Mouse (Mus musculus) liver, embryonic 14.5 days (tissue): ENCODE measurements at regions not wholly inside any gene's neighbourhood (a gene's known extent, or its start where the extent isn't known, plus 50 kb on each side); places are given as distances from the start of the nearest gene placed in this dataset.

Experiments
- CTCF ChIP-seq: IDR thresholded peaks from 2 replicates; pipeline ENCODE4 v1.5.1; 2016; ENCODE audit warnings: antibody characterized with exemption, low read depth, control low read depth
- EP300 ChIP-seq: IDR thresholded peaks from 2 replicates; pipeline ENCODE4 v1.6.1; 2016; ENCODE audit warnings: antibody characterized with exemption, low read depth

DNA sequence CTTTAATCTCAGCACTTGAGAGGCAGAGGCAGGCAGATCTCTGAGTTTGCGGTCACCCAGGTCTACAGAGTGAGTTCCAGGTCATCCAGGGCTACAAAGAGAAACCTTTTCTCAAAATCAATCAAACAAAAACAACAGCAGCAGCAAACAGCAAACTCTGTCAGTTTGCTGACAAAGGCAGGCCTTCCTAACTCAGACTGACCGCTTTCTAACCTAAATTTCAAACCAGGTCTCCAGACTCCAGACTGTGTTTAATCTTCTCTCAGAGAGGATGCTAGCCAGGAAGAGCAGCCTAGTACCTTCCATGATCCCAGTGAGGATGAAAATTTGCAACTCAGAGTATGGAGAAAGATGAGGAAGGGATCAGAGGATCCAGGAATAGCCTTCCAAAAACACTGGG is 185.7 kb upstream of the Cpeb2 start:
- TF ChIP-seq EP300 (no peak), CTCF (no peak)
